ENCODE assay signal across 8 mouse cellular contexts in the genomic region with DNA sequence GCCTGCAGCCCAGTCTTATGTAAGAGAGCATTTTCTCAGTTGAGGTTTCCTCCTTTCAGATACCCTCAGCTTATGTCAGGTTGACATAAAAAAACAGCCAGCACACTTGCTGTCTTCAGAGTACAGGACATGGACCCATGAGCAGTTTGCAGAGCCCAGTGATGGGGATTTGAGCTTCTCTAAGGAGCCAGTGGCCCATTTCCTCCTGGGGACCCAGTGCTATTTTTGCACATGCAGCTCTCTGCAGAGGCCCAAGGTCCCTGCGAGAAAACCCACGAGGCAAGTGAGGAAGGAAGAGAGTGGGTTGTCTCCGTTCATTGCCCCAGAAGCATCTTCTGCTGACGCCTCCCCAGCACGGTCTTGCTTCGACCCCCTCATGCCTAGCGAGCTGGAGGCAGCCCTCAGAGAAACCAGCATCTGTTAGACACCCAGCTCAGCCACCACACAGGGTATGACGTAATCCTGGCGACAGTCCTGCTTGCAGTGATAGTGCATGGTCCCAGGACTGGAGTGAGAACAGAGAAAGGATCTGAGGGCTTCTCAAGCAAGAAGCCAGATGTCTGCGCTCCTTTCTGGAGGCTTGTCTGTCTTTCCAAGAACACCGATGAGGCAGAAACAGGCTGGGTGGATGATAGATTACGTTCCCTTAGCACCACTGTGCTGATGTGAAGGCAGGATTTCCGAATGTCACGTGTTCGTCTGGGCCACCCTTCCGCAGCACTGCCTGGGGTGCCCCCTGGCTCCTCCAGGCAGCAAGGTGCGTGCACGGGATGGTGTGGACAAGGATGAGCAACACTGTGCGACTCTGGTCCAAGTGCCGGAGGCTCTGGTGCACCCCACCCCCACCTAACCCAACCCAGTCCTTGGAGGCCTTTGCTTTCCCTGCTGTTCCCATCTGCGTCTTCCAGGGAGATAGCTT. TPM values are rescaled to one million over a fixed set of nuclear protein-coding genes. Genes with fewer than 3 reads are reported as not detected.
A peak's percentile ranks its signal among the peaks of the same experiment; 100 is the strongest.
DNase-seq lines count a peak whose midpoint lies in the region; ATAC-seq and TF ChIP-seq lines count a peak whose summit lies in the region.

No protein-coding gene starts in this region.

- peak; percentile 25 for TF ChIP-seq CTCF in heart, adult 2 months (IDR thresholded peaks at IDR 0.05)
- TF ChIP-seq CTCF in small intestine, adult 2 months (IDR thresholded peaks at IDR 0.05; ENCODE audit: extremely low read depth, insufficient read length, insufficient replicate concordance, low read depth, low read length): no peak

- no peak overlapping the region for H3K4me3 ChIP-seq in liver, embryonic 13.5 days (replicated peaks)
- no peak overlapping the region for H3K4me3 ChIP-seq in liver, embryonic 12.5 days
- 0 out of 2 replicates have a peak overlapping the region, but pooled peaks have one; percentile 16 for H3K4me3 ChIP-seq in embryonic facial prominence, embryonic 10.5 days
- H3K4me3 ChIP-seq in heart, adult 2 months: peak overlapping the region; percentile 28
- H3K4me3 ChIP-seq in intestine, embryonic 16.5 days (ENCODE audit: low read length): no peak overlapping the region
- H3K4me3 ChIP-seq in small intestine, adult 2 months (ENCODE audit: low read depth, low read length): peak overlapping the region; percentile 7; the same call in 1 of the 2 replicates

- peaks cover 11% of the 10 kb centered on the region for H3K4me1 ChIP-seq in liver, embryonic 13.5 days (replicated peaks)
- H3K4me1 ChIP-seq in liver, embryonic 12.5 days: peaks cover 11% of the 10 kb centered on the region
- H3K4me1 ChIP-seq in embryonic facial prominence, embryonic 10.5 days: peaks cover 40% of the 10 kb centered on the region
- peaks cover 18% of the 10 kb centered on the region for H3K4me1 ChIP-seq in heart, adult 2 months (ENCODE audit: control insufficient read depth, insufficient read depth, low read length)
- peaks cover 38% of the 10 kb centered on the region for H3K4me1 ChIP-seq in intestine, embryonic 16.5 days (ENCODE audit: control insufficient read depth, insufficient read depth, low read length)
- peaks cover 28% of the 10 kb centered on the region for H3K4me1 ChIP-seq in small intestine, adult 2 months (ENCODE audit: control insufficient read depth, insufficient read depth, insufficient read length, low read length)

- ATAC-seq in liver, embryonic 13.5 days (ENCODE audit: low read depth): 0 out of 2 replicates have a peak, but pooled peaks have one; percentile 41
- ATAC-seq in liver, embryonic 12.5 days: no peak
- no peak for ATAC-seq in intestine, embryonic 16.5 days

- H3K9ac ChIP-seq in liver, embryonic 13.5 days: no peak overlapping the region
- no peak overlapping the region for H3K9ac ChIP-seq in liver, embryonic 12.5 days
- H3K9ac ChIP-seq in heart, adult 2 months (ENCODE audit: low read depth, low read length): peak overlapping the region; percentile 26
- peak overlapping the region; percentile 53 for H3K9ac ChIP-seq in intestine, embryonic 16.5 days (ENCODE audit: low read depth, low read length)

- 0 out of 2 replicates have a peak, but pooled peaks have one; percentile 5 for TF ChIP-seq EP300 in heart, adult 2 months (IDR thresholded peaks at IDR 0.05; ENCODE audit: insufficient read depth, low read depth, low read length)

- no peak overlapping the region for H3K4me2 ChIP-seq in liver, embryonic 13.5 days
- H3K4me2 ChIP-seq in liver, embryonic 12.5 days: no peak overlapping the region
- no peak overlapping the region for H3K4me2 ChIP-seq in intestine, embryonic 16.5 days (ENCODE audit: low read depth, low read length)

- no peak for DNase-seq in liver, embryonic 13.5 days
- DNase-seq in embryonic facial prominence, embryonic 10.5 days (ENCODE audit: low spot score): no peak
- peak; percentile 77 to 79 for DNase-seq in heart, adult 2 months
- peak; percentile 60 for DNase-seq in lung, postnatal 14 days
- no peak for DNase-seq in embryo, embryonic 9.5 days (ENCODE audit: extremely low spot score)

- no peak for TF ChIP-seq POLR2A in heart, adult 2 months (IDR thresholded peaks at IDR 0.05; ENCODE audit: insufficient read depth, low read depth, low read length)
- TF ChIP-seq POLR2A in small intestine, adult 2 months (IDR thresholded peaks at IDR 0.05; ENCODE audit: low read depth, low read length): no peak

- H3K79me2 ChIP-seq in heart, adult 2 months (replicated peaks; ENCODE audit: control insufficient read depth, insufficient read depth, low read length): no peaks in the 10 kb centered on the region; the same call in 1 of the 2 replicates

- H3K27me3 ChIP-seq in liver, embryonic 13.5 days: no peaks in the 10 kb centered on the region
- H3K27me3 ChIP-seq in liver, embryonic 12.5 days (replicated peaks): 0 out of 2 replicates have a peak, but pooled peaks cover 3% of the 10 kb centered on the region
- H3K27me3 ChIP-seq in embryonic facial prominence, embryonic 10.5 days (replicated peaks; ENCODE audit: low read depth, poor library complexity, severe bottlenecking): no peaks in the 10 kb centered on the region
- no peaks in the 10 kb centered on the region for H3K27me3 ChIP-seq in heart, adult 2 months (ENCODE audit: control insufficient read depth, insufficient read depth, low read length)
- H3K27me3 ChIP-seq in intestine, embryonic 16.5 days (replicated peaks; ENCODE audit: control insufficient read depth, insufficient read depth, low read length): no peaks in the 10 kb centered on the region
- H3K27me3 ChIP-seq in small intestine, adult 2 months (ENCODE audit: control insufficient read depth, insufficient read depth, low read length): no peaks in the 10 kb centered on the region

- H3K27ac ChIP-seq in liver, embryonic 13.5 days: no peak overlapping the region
- H3K27ac ChIP-seq in liver, embryonic 12.5 days: no peak overlapping the region
- H3K27ac ChIP-seq in embryonic facial prominence, embryonic 10.5 days (replicated peaks): peak overlapping the region; percentile 78
- H3K27ac ChIP-seq in heart, adult 2 months: peak overlapping the region; percentile 73
- peak overlapping the region; percentile 43; the same call in 1 of the 2 replicates for H3K27ac ChIP-seq in intestine, embryonic 16.5 days (ENCODE audit: low read length)
- H3K27ac ChIP-seq in small intestine, adult 2 months (ENCODE audit: insufficient read depth, low read depth, low read length): no peak overlapping the region

- WGBS in liver, embryonic 13.5 days (ENCODE audit: insufficient replicate concordance): 36% methylated on average over 21 of the region's 21 CpGs
- 37% methylated on average over 21 of the region's 21 CpGs for WGBS in liver, embryonic 12.5 days (ENCODE audit: insufficient replicate concordance)
- WGBS in embryonic facial prominence, embryonic 10.5 days: 67% methylated on average over 21 of the region's 21 CpGs
- WGBS in heart, adult 2 months: 28% methylated on average over 21 of the region's 21 CpGs
- 44% methylated on average over 21 of the region's 21 CpGs for WGBS in intestine, embryonic 16.5 days
- WGBS in small intestine, adult 2 months: 69% methylated on average over 21 of the region's 21 CpGs

- H3K9me3 ChIP-seq in liver, embryonic 13.5 days (replicated peaks): no peaks in the 10 kb centered on the region
- H3K9me3 ChIP-seq in liver, embryonic 12.5 days (replicated peaks): no peaks in the 10 kb centered on the region
- no peaks in the 10 kb centered on the region for H3K9me3 ChIP-seq in embryonic facial prominence, embryonic 10.5 days
- no peaks in the 10 kb centered on the region for H3K9me3 ChIP-seq in intestine, embryonic 16.5 days (ENCODE audit: control insufficient read depth, low read length)

- no peaks in the 10 kb centered on the region for H3K36me3 ChIP-seq in liver, embryonic 13.5 days
- no peaks in the 10 kb centered on the region for H3K36me3 ChIP-seq in liver, embryonic 12.5 days
- peaks cover 68% of the 10 kb centered on the region for H3K36me3 ChIP-seq in embryonic facial prominence, embryonic 10.5 days (replicated peaks)
- no peaks in the 10 kb centered on the region for H3K36me3 ChIP-seq in heart, adult 2 months (ENCODE audit: control insufficient read depth, insufficient read depth, low read length)
- no peaks in the 10 kb centered on the region for H3K36me3 ChIP-seq in intestine, embryonic 16.5 days (ENCODE audit: control insufficient read depth, insufficient read depth, low read length)
- H3K36me3 ChIP-seq in small intestine, adult 2 months (ENCODE audit: control insufficient read depth, insufficient read depth, low read length): no peaks in the 10 kb centered on the region

- intact Hi-C loops in heart, adult 2 months (cut with DNase I): no loop called here

RNA-seq across cellular contexts. Expression of a gene that starts 24.0 kb away (rescaled TPM):
- 2.6 and 2.9 TPM in 2 replicates for polyA plus RNA-seq in liver, embryonic 13.5 days (2015; fragmentation: Nextera tagmentation; extraction: Ambion mirVana)
- 6.2 and 6.9 TPM in 2 replicates for polyA plus RNA-seq in liver, embryonic 12.5 days (2016; fragmentation: Nextera tagmentation; extraction: Ambion mirVana)
- 39.6 and 44.2 TPM in 2 replicates for polyA plus RNA-seq in embryonic facial prominence, embryonic 10.5 days (2016; fragmentation: Nextera tagmentation; extraction: Ambion mirVana)
- 10 to 100 TPM; 86.7 to 88.3 TPM for total RNA-seq in heart, adult 2 months (2021)
- 25.6 and 26.3 TPM in 2 replicates for polyA plus RNA-seq in heart, adult 2 months (2012; rRNA removed)
- 10.8 and 12.5 TPM in 2 replicates for polyA plus RNA-seq in intestine, embryonic 16.5 days (2015; fragmentation: Nextera tagmentation; extraction: Ambion mirVana)
- polyA plus RNA-seq in small intestine, adult 2 months (2012; rRNA removed): 35.6 and 76.4 TPM in 2 replicates

RNA-seq across cellular contexts. Expression of a gene that starts 44.2 kb away (rescaled TPM):
- polyA plus RNA-seq in liver, embryonic 13.5 days (2015; fragmentation: Nextera tagmentation; extraction: Ambion mirVana): 5.5 and 6.5 TPM in 2 replicates
- polyA plus RNA-seq in liver, embryonic 12.5 days (2016; fragmentation: Nextera tagmentation; extraction: Ambion mirVana): 10.0 and 10.1 TPM in 2 replicates
- polyA plus RNA-seq in embryonic facial prominence, embryonic 10.5 days (2016; fragmentation: Nextera tagmentation; extraction: Ambion mirVana): 67.5 TPM in 2 replicates
- 10 to 100 TPM; 25.0 to 27.3 TPM for total RNA-seq in heart, adult 2 months (2021)
- polyA plus RNA-seq in heart, adult 2 months (2012; rRNA removed): 25.5 and 26.0 TPM in 2 replicates
- polyA plus RNA-seq in intestine, embryonic 16.5 days (2015; fragmentation: Nextera tagmentation; extraction: Ambion mirVana): 41.2 and 46.5 TPM in 2 replicates
- polyA plus RNA-seq in small intestine, adult 2 months (2012; rRNA removed): 10.8 and 27.2 TPM in 2 replicates

Comparison
In these comparisons a context has a peak if more than half of its experiments do, and no peak if none do; other contexts are left out.
1. DNase-seq: peak in heart, adult 2 months (2 of 2) and lung, postnatal 14 days (single experiment); none in liver, embryonic 13.5 days (single experiment), embryonic facial prominence, embryonic 10.5 days (single experiment) and embryo, embryonic 9.5 days (single experiment).
2. H3K27ac ChIP-seq: peak in embryonic facial prominence, embryonic 10.5 days (single experiment), heart, adult 2 months (single experiment) and intestine, embryonic 16.5 days (single experiment); none in liver, embryonic 13.5 days (single experiment), liver, embryonic 12.5 days (single experiment) and small intestine, adult 2 months (single experiment).
3. H3K4me3 ChIP-seq: peak in embryonic facial prominence, embryonic 10.5 days (single experiment), heart, adult 2 months (single experiment) and small intestine, adult 2 months (single experiment); none in liver, embryonic 13.5 days (single experiment), liver, embryonic 12.5 days (single experiment) and intestine, embryonic 16.5 days (single experiment).
4. H3K9ac ChIP-seq: peak in heart, adult 2 months (single experiment) and intestine, embryonic 16.5 days (single experiment); none in liver, embryonic 13.5 days (single experiment) and liver, embryonic 12.5 days (single experiment).